Mouse (Mus musculus) ES-E14 (cell line): ENCODE measurements around the gene Mbnl1. TPM values are rescaled to one million over a fixed set of nuclear protein-coding genes. Genes with fewer than 3 reads are reported as not detected.

Experiments
- DNase-seq: peaks from one replicate; pipeline ENCODE4 v3.0.0-alpha.2; 2013; ENCODE audit warnings: low read depth, low spot score
- H3K27ac ChIP-seq: 2 replicates; pipeline ENCODE4 v1.5.1; 2012; ENCODE audit warnings: low read depth, mild to moderate bottlenecking, low read length, moderate library complexity, mixed read lengths; ENCODE audit not compliant: poor library complexity, insufficient read depth, severe bottlenecking
- H3K36me3 ChIP-seq: 2 replicates; pipeline ENCODE4 v1.6.1; 2012; ENCODE audit warnings: mild to moderate bottlenecking, low read length, moderate library complexity, mixed read lengths; ENCODE audit not compliant: control insufficient read depth, poor library complexity, insufficient read depth, severe bottlenecking
- H3K4me1 ChIP-seq, 2 experiments: fragments of 150-350 bp in 1 of 2; sonication (generic) in 1 of 2; 2 replicates each; pipeline ENCODE4 v1.6.1; 2012; ENCODE audit warnings: low read length in 2 of 2, mild to moderate bottlenecking in 1 of 2, mixed read lengths in 1 of 2; ENCODE audit not compliant: control insufficient read depth in 2 of 2, insufficient read depth in 2 of 2, poor library complexity in 1 of 2
- H3K4me3 ChIP-seq, 2 experiments: fragments of 150-350 bp in 1 of 2; sonication (generic) in 1 of 2; 2 replicates each; pipeline ENCODE4 v1.5.1; 2012; ENCODE audit warnings: low read length in 2 of 2, low read depth in 1 of 2, mild to moderate bottlenecking in 1 of 2, mixed read lengths in 1 of 2; ENCODE audit not compliant: insufficient read depth in 1 of 2, poor library complexity in 1 of 2, severe bottlenecking in 1 of 2
- H3K9ac ChIP-seq: 2 replicates; pipeline ENCODE4 v1.6.1; 2012; ENCODE audit warnings: low read depth, mild to moderate bottlenecking, low read length, mixed read lengths; ENCODE audit not compliant: poor library complexity, insufficient read depth, severe bottlenecking
- H3K9me3 ChIP-seq: fragments of 150-350 bp; sonication (generic); 2 replicates; pipeline ENCODE4 v1.6.1; 2012; ENCODE audit warnings: low read depth, mild to moderate bottlenecking, low read length; ENCODE audit not compliant: control insufficient read depth, insufficient read depth
- CHD2 ChIP-seq: IDR thresholded peaks from 2 replicates; pipeline ENCODE4 v1.6.1; 2014; ENCODE audit warnings: mild to moderate bottlenecking, low read depth, low read length, inconsistent platforms
- HCFC1 ChIP-seq: IDR thresholded peaks from 2 replicates; pipeline ENCODE4 v1.6.1; 2012; ENCODE audit warnings: low read length, inconsistent platforms, borderline replicate concordance; ENCODE audit not compliant: insufficient read depth
- MAFK ChIP-seq: IDR thresholded peaks from 2 replicates; pipeline ENCODE4 v1.6.1; 2014; ENCODE audit warnings: mild to moderate bottlenecking, low read depth, low read length, inconsistent platforms; ENCODE audit not compliant: insufficient read depth
- ZC3H11A ChIP-seq: IDR thresholded peaks from 2 replicates; pipeline ENCODE4 v1.6.1; 2012; ENCODE audit warnings: low read depth, mild to moderate bottlenecking, inconsistent platforms, low read length, borderline replicate concordance
- ZNF384 ChIP-seq: IDR thresholded peaks from 2 replicates; pipeline ENCODE4 v1.6.1; 2012; ENCODE audit warnings: low read depth, low read length, inconsistent platforms
- in situ Hi-C, 2 experiments: fragments of 600-800 bp; cut with MboI; formaldehyde crosslinking; loops; one replicate each; pipeline ENCODE4 v1.15.1; 2025; ENCODE audit warnings: low sequenced_read_pairs in 2 of 2, inconsistent platforms in 1 of 2; ENCODE audit not compliant: unreplicated experiment in 2 of 2
- total RNA-seq: library from RNA; depleted of rRNA; stranded (reverse); fragments of 300-350 nt; gene quantifications from 2 replicates; pipeline ENCODE4 v1.2.3, GENCODE M21; 2012

Gene Mbnl1
- total RNA-seq, 1 experiment, result 27.0 TPM

- Histone ChIP-seq H3K9me3 (no peaks in the 10 kb centered on the region), H3K9ac (no peak overlapping the region), H3K36me3 (no peaks in the 10 kb centered on the region), H3K27ac (no peak overlapping the region), H3K4me1 (no peaks in the 10 kb centered on the region), H3K4me3 (no peak overlapping the region)
- in situ Hi-C loops, result no loop called here
- TF ChIP-seq CHD2, result no peak
- no peak for TF ChIP-seq ZC3H11A
- no peak for TF ChIP-seq HCFC1
- TF ChIP-seq ZNF384, result no peak
- no peak for TF ChIP-seq MAFK
- DNase-seq, result peak; percentile 47
Measured at GRCm38 (mm10) chr3:60601686-60602085, 129.1 kb downstream of the Mbnl1 start.

- H3K4me1 ChIP-seq, result no peaks in the 10 kb centered on the region
- H3K9me3 ChIP-seq, result no peaks in the 10 kb centered on the region
- TF ChIP-seq MAFK (no peak), CHD2 (no peak), HCFC1 (no peak), ZNF384 (no peak), ZC3H11A (no peak)
- H3K9ac ChIP-seq, result no peak overlapping the region
- H3K27ac ChIP-seq, result no peak overlapping the region
- no peaks in the 10 kb centered on the region for H3K36me3 ChIP-seq
- no peak overlapping the region for H3K4me3 ChIP-seq
- DNase-seq, result no peak
- in situ Hi-C loops, result no loop called here
Measured at GRCm38 (mm10) chr3:60602923-60603549, 130.4 kb downstream of the Mbnl1 start.

DNA sequence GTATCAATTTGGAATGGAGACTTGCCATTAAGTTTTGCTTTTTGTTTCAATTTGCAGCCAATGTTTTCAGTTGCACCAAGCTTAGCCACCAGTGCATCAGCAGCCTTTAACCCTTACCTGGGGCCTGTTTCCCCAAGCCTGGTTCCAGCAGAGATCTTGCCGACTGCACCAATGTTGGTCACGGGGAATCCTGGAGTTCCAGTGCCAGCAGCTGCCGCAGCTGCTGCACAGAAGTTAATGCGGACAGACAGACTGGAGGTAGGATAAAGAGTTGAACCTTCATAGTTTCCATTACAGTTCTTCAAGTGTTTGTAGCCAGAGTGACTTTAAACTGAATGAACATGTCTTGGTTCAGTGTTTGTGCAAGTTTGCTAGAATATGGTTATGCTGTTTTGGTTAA is 131.0 kb downstream of the Mbnl1 start:
- TF ChIP-seq CHD2 (no peak), ZC3H11A (no peak), ZNF384 (no peak), HCFC1 (no peak), MAFK (no peak)
- Histone ChIP-seq H3K9me3 (no peaks in the 10 kb centered on the region), H3K4me3 (no peak overlapping the region), H3K36me3 (no peaks in the 10 kb centered on the region), H3K9ac (no peak overlapping the region), H3K4me1 (no peaks in the 10 kb centered on the region), H3K27ac (no peak overlapping the region)
- DNase-seq, result no peak
- in situ Hi-C loops, result no loop called here

DNA sequence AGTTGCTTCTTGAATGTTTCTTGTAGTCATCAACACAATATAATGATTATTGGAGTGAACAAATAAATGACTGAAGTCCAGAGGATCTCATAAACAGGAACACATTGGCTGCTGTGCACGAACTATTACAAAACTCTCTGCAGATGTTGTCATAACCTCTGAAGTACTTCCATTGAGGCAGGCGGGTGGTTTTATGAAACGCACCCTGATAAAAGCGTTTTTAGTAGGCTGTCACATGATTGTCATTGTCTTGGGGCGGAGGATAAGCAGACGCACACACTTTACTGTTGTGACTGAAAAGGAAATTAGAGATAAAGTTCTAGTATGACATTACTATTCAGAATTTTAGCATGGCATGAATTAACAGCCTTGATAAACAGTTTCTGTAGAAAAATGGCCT is 131.6 kb downstream of the Mbnl1 start:
- TF ChIP-seq CHD2 (no peak), ZNF384 (no peak), HCFC1 (no peak), ZC3H11A (no peak), MAFK (no peak)
- no peaks in the 10 kb centered on the region for H3K4me1 ChIP-seq
- in situ Hi-C loops, result no loop called here
- no peak overlapping the region for H3K9ac ChIP-seq
- H3K9me3 ChIP-seq, result no peaks in the 10 kb centered on the region
- no peaks in the 10 kb centered on the region for H3K36me3 ChIP-seq
- no peak overlapping the region for H3K27ac ChIP-seq
- DNase-seq, result no peak
- no peak overlapping the region for H3K4me3 ChIP-seq
